Mouse (Mus musculus) liver, embryonic 11.5 days (tissue): ENCODE results near the gene Clcn6. TPM values are rescaled to one million over a fixed set of nuclear protein-coding genes. Genes with fewer than 3 reads are reported as not detected.

Experiments
- ATAC-seq: fragments of 200-750 bp; cut with Nextera tagmentation; replicated peaks from 2 replicates; pipeline ENCODE4 v1.8.0; 2017; ENCODE audit warnings: moderate number of reproducible peaks, mild to moderate bottlenecking, moderate TSS enrichment, moderate library complexity; ENCODE audit not compliant: low FRiP score
- DNase-seq: peaks from one replicate; pipeline ENCODE4 v3.0.0-alpha.2; 2017; ENCODE audit warnings: low spot score
- H3K27ac ChIP-seq: fragments of 300-500 bp; sonication (generic); 2 replicates; pipeline ENCODE4 v1.5.1; 2014; ENCODE audit warnings: mild to moderate bottlenecking, low read depth, low read length, control low read depth
- H3K27me3 ChIP-seq: fragments of 300-500 bp; sonication (generic); replicated peaks from 2 replicates; pipeline ENCODE4 v1.6.1; 2014; ENCODE audit warnings: low read length, mixed read lengths; ENCODE audit not compliant: control insufficient read depth, insufficient read depth
- H3K36me3 ChIP-seq: fragments of 300-500 bp; sonication (generic); 2 replicates; pipeline ENCODE4 v1.6.1; 2014; ENCODE audit warnings: mild to moderate bottlenecking, low read length, moderate library complexity, mixed read lengths; ENCODE audit not compliant: control insufficient read depth, insufficient read depth
- H3K4me1 ChIP-seq: fragments of 300-500 bp; sonication (generic); replicated peaks from 2 replicates; pipeline ENCODE4 v1.6.1; 2014; ENCODE audit warnings: low read length, mixed read lengths; ENCODE audit not compliant: control insufficient read depth, insufficient read depth
- H3K4me2 ChIP-seq: fragments of 300-500 bp; sonication (generic); 2 replicates; pipeline ENCODE4 v1.6.1; 2014; ENCODE audit warnings: mild to moderate bottlenecking, control low read depth, moderate library complexity
- H3K4me3 ChIP-seq: fragments of 300-500 bp; sonication (generic); 2 replicates; pipeline ENCODE4 v1.5.1; 2014; ENCODE audit warnings: low read depth, low read length, control low read depth
- H3K9ac ChIP-seq: fragments of 300-500 bp; sonication (generic); 2 replicates; pipeline ENCODE4 v1.6.1; 2014; ENCODE audit warnings: low read depth, low read length, control low read depth
- H3K9me3 ChIP-seq: fragments of 300-500 bp; sonication (generic); 2 replicates; pipeline ENCODE4 v1.6.1; 2016; ENCODE audit warnings: low read length, inconsistent platforms, mixed read lengths; ENCODE audit not compliant: control insufficient read depth
- WGBS: fragments of 180-500 bp; shearing (Covaris S2); extraction: QIAGEN DNeasy Blood & Tissue Kit; methylation state at CpG from one replicate; pipeline ENCODE4 v1.1.7; 2014; 5-methylcytosine and 5-hydroxymethylcytosine counted together
- polyA plus RNA-seq: library from polyadenylated mRNA; unstranded; fragments of >200 nt; fragmentation: Nextera tagmentation; extraction: Ambion mirVana; gene quantifications from 2 replicates; pipeline ENCODE4 v1.2.1, GENCODE M21; 2014

The Clcn6 gene
- polyA plus RNA-seq, 1 experiment from 2014 or later = 2.4 TPM

DNA sequence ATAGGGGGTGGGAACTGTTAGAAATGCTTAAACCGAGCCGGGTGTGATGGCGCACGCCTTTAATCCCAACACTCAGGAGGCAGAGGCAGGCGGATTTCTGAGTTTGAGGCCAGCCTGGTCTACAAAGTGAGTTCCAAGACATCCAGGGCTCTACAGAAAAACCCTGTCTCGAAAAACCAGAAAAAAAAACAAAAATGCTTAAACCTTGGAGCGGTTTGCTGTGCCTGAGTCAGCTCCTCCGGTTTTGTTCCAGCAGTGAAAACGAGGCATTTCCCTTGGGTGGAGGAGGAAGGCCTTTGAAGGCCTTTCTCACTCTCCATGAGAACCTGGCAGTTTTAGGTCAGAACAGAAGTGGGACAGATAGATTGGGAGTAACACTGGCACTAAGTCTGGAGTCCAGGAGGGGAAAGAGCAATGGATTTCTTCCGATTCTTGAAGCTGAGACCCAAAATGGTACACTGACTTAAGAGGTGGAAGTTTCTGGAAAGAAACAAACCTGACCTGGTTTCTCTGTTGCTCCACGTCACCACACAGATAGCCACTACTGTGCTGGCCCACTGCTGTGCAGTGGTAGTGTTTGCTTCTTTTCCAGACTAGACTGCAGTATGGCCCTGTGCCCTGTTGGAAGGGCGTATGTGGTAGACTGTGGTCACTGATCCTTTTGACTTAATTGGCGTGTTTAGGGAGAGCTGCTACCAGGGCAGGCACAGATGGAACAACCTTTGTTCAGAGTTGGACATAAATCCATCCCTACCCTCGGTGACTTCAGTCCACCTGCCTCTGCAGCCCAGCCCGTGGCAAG is 1.6 kb upstream of the Clcn6 start:
- WGBS = 64% methylated on average over 15 of the region's 15 CpGs
- Histone ChIP-seq H3K27me3 (no peaks in the 10 kb centered on the region), H3K4me2 (peak overlapping the region; percentile 96), H3K9ac (peak overlapping the region; percentile 85), H3K9me3 (no peaks in the 10 kb centered on the region), H3K4me3 (peak overlapping the region; percentile 61), H3K27ac (peak overlapping the region; percentile 89), H3K4me1 (peaks cover 60% of the 10 kb centered on the region), H3K36me3 (peaks cover 2% of the 10 kb centered on the region; the same call in 1 of the 2 replicates)
- ATAC-seq = no peak
- DNase-seq = no peak

GRCm38 (mm10) chr4:148039254-148040028 is 820 bp upstream of the Clcn6 start:
- 18% methylated on average over 19 of the region's 19 CpGs for WGBS
- H3K9ac ChIP-seq = peak overlapping the region; percentile 85
- H3K4me1 ChIP-seq = peaks cover 52% of the 10 kb centered on the region
- peaks cover under 1% of the 10 kb centered on the region; the same call in 1 of the 2 replicates for H3K36me3 ChIP-seq
- ATAC-seq (peak; percentile 1; the same call in 1 of the 2 replicates), DNase-seq (no peak)
- H3K27me3 ChIP-seq = no peaks in the 10 kb centered on the region
- peak overlapping the region; percentile 61 for H3K4me3 ChIP-seq
- H3K27ac ChIP-seq = peak overlapping the region; percentile 89
- H3K4me2 ChIP-seq = peak overlapping the region; percentile 96
- H3K9me3 ChIP-seq = no peaks in the 10 kb centered on the region

GRCm38 (mm10) chr4:148038079-148038599 is 482 bp downstream of the Clcn6 start:
- Histone ChIP-seq H3K27ac (peak overlapping the region; percentile 35; the same call in 1 of the 2 replicates), H3K27me3 (no peaks in the 10 kb centered on the region), H3K4me2 (peak overlapping the region; percentile 87), H3K36me3 (no peaks in the 10 kb centered on the region), H3K4me3 (peak overlapping the region; percentile 61), H3K4me1 (peaks cover 45% of the 10 kb centered on the region), H3K9me3 (no peaks in the 10 kb centered on the region), H3K9ac (peak overlapping the region; percentile 73)
- DNase-seq (no peak), ATAC-seq (no peak)
- 7% methylated on average over 26 of the region's 26 CpGs for WGBS

GRCm38 (mm10) chr4:148035440-148035839 is 3.2 kb downstream of the Clcn6 start:
- Histone ChIP-seq H3K9ac (no peak overlapping the region), H3K4me1 (peaks cover 18% of the 10 kb centered on the region), H3K36me3 (no peaks in the 10 kb centered on the region), H3K27ac (no peak overlapping the region), H3K9me3 (no peaks in the 10 kb centered on the region), H3K4me3 (no peak overlapping the region), H3K27me3 (no peaks in the 10 kb centered on the region), H3K4me2 (no peak overlapping the region)
- 81% methylated on average over 3 of the region's 3 CpGs for WGBS
- ATAC-seq (no peak), DNase-seq (no peak)

- H3K9ac ChIP-seq = no peak overlapping the region
- WGBS = 71% methylated on average over 7 of the region's 7 CpGs
- no peaks in the 10 kb centered on the region for H3K9me3 ChIP-seq
- DNase-seq (no peak), ATAC-seq (no peak)
- no peak overlapping the region for H3K4me3 ChIP-seq
- no peaks in the 10 kb centered on the region; the same call in 1 of the 2 replicates for H3K36me3 ChIP-seq
- peaks cover 6% of the 10 kb centered on the region for H3K4me1 ChIP-seq
- no peak overlapping the region for H3K27ac ChIP-seq
- H3K27me3 ChIP-seq = no peaks in the 10 kb centered on the region
- H3K4me2 ChIP-seq = no peak overlapping the region
Observed at GRCm38 (mm10) chr4:148033858-148034410, 4.7 kb downstream of the Clcn6 start.

- no peak overlapping the region for H3K4me2 ChIP-seq
- peaks cover 5% of the 10 kb centered on the region for H3K36me3 ChIP-seq
- DNase-seq (no peak), ATAC-seq (no peak)
- H3K9me3 ChIP-seq = no peaks in the 10 kb centered on the region
- H3K27me3 ChIP-seq = no peaks in the 10 kb centered on the region
- no peak overlapping the region for H3K27ac ChIP-seq
- no peaks in the 10 kb centered on the region for H3K4me1 ChIP-seq
- no peak overlapping the region for H3K4me3 ChIP-seq
- 91% methylated on average over 5 of the region's 5 CpGs for WGBS
- H3K9ac ChIP-seq = no peak overlapping the region
Observed at GRCm38 (mm10) chr4:148030506-148030905, 8.1 kb downstream of the Clcn6 start.

DNA sequence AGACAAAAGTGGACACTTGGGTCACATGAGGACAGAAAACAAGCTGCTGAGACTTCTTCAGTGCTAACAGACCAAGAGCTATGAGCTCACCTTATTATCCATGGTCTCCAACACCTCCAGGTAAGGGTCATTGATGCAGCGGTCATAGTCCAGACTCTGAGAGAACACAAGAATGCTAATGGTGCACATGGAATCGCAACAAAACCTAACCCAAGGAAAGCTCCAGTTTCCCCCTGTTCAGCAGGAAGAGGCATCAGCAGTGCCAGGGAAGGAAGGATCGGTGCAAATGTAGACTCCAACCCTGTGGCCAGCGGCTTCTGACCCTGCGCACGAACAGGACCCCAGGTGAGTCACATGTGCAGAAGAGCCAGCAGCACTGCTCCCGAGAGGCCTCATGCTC is 9.3 kb downstream of the Clcn6 start:
- Histone ChIP-seq H3K9me3 (no peaks in the 10 kb centered on the region), H3K4me2 (no peak overlapping the region), H3K27me3 (no peaks in the 10 kb centered on the region), H3K9ac (no peak overlapping the region), H3K4me1 (no peaks in the 10 kb centered on the region), H3K4me3 (no peak overlapping the region), H3K27ac (no peak overlapping the region), H3K36me3 (peaks cover 5% of the 10 kb centered on the region)
- DNase-seq (no peak), ATAC-seq (no peak)
- WGBS = 94% methylated on average over 7 of the region's 7 CpGs

GRCm38 (mm10) chr4:148024003-148024402 is 14.6 kb downstream of the Clcn6 start:
- H3K27ac ChIP-seq = no peak overlapping the region
- no peak overlapping the region for H3K4me2 ChIP-seq
- no peak overlapping the region for H3K4me3 ChIP-seq
- no peaks in the 10 kb centered on the region for H3K4me1 ChIP-seq
- H3K9ac ChIP-seq = no peak overlapping the region
- H3K36me3 ChIP-seq = peaks cover 19% of the 10 kb centered on the region
- WGBS = 94% methylated on average over 3 of the region's 3 CpGs
- no peak for DNase-seq
- H3K27me3 ChIP-seq = no peaks in the 10 kb centered on the region
- no peak for ATAC-seq
- H3K9me3 ChIP-seq = no peaks in the 10 kb centered on the region
